Mouse (Mus musculus): ENCODE data around the gene Glg1.

DNA sequence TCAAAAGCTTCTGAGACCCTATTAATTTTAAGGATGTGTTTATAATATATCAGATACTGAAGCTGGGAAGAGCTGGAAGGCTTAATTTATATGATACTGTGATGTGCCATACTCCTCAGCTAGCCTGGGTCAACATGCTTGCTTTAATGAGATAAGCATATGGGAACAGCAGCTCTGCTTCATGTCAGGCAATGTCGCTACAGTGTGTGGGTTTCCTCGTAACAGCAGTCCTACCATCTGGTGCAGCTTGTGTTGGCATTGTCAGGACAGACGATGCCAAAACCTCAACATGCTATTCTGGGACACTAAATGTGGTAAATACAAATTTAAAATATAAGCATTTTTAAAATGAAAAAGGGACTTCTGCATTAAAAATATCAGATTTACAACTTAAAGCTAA, 40.9 kb downstream of the Glg1 start:
- no peak for TF ChIP-seq POLR2A (IDR thresholded peaks at IDR 0.05; ENCODE audit: low read depth, low read length)
- TF ChIP-seq ZC3H11A (IDR thresholded peaks at IDR 0.05; ENCODE audit: low read depth, low read length): no peak
- no peak for TF ChIP-seq POLR2AphosphoS2 (IDR thresholded peaks at IDR 0.05; ENCODE audit: low read depth, low read length)
